21 mouse cellular contexts compared by ENCODE assay signal in genomic region chr3:88664095-88664494, GRCm38 (mm10). TPM values are rescaled to one million over a fixed set of nuclear protein-coding genes. Genes with fewer than 3 reads are reported as not detected.
DNase-seq lines count a peak whose midpoint lies in the region; ATAC-seq and TF ChIP-seq lines count a peak whose summit lies in the region.
"Had no signal": no experiment of that assay in that cellular context is flagged by ENCODE, and none has a peak within 500 bp of the region (broad histone marks: within the 10 kb centered on the region; RNA-seq: fewer than 3 reads in every experiment).

No protein-coding gene starts in this region.

- H3K27ac ChIP-seq in kidney, adult 2 months (ENCODE audit: insufficient read depth, low read depth, low read length): no peak overlapping the region
- no peak overlapping the region for H3K27ac ChIP-seq in liver, embryonic 12.5 days
- H3K27ac ChIP-seq: embryonic facial prominence, embryonic 13.5 days; forebrain, embryonic 10.5 days; hindbrain, embryonic 12.5 days; limb, embryonic 15.5 days; midbrain, embryonic 13.5 days; neural tube, embryonic 12.5 days had no signal

- no peaks in the 10 kb centered on the region for H3K27me3 ChIP-seq in kidney, adult 2 months (replicated peaks; ENCODE audit: control insufficient read depth, insufficient read depth, low read length)
- no peaks in the 10 kb centered on the region for H3K27me3 ChIP-seq in liver, embryonic 12.5 days (replicated peaks)
- H3K27me3 ChIP-seq: embryonic facial prominence, embryonic 13.5 days; hindbrain, embryonic 12.5 days; limb, embryonic 15.5 days; midbrain, embryonic 13.5 days; neural tube, embryonic 12.5 days had no signal

- H3K4me3 ChIP-seq in kidney, adult 2 months (ENCODE audit: insufficient read depth, low read depth, low read length): no peak overlapping the region
- H3K4me3 ChIP-seq in liver, embryonic 12.5 days: no peak overlapping the region
- H3K4me3 ChIP-seq: embryonic facial prominence, embryonic 13.5 days; forebrain, embryonic 10.5 days; hindbrain, embryonic 12.5 days; limb, embryonic 15.5 days; midbrain, embryonic 13.5 days; neural tube, embryonic 12.5 days had no signal

- TF ChIP-seq CTCF in kidney, adult 2 months (conservative IDR thresholded peaks at IDR 0.05; ENCODE audit: insufficient read depth, insufficient read length, low read depth, low read length): 0 out of 2 replicates have a peak, but pooled peaks have one; percentile 3

- H3K9me3 ChIP-seq in liver, embryonic 12.5 days (replicated peaks): no peaks in the 10 kb centered on the region; the same call in 1 of the 2 replicates
- H3K9me3 ChIP-seq: embryonic facial prominence, embryonic 13.5 days; forebrain, embryonic 10.5 days; hindbrain, embryonic 12.5 days; limb, embryonic 15.5 days; midbrain, embryonic 13.5 days; neural tube, embryonic 12.5 days had no signal

- DNase-seq in kidney, adult 2 months: no peak
- no peak for DNase-seq in kidney, adult 9 months
- DNase-seq in CD4-positive helper T cell, adult 2 months (ENCODE audit: low read depth, low spot score): peak; percentile 48
- no peak for DNase-seq in liver
- no peak for DNase-seq in retina, embryonic 14.5 days (ENCODE audit: low spot score)
- DNase-seq: adrenal gland, adult 8-10 months; cerebellum, postnatal 10 days; lung, embryonic 14.5 days had no signal

- peak; percentile 83 for ATAC-seq in common myeloid progenitor, adult 5-6 weeks (replicated peaks; ENCODE audit: low read depth, poor library complexity, severe bottlenecking)
- ATAC-seq in monocyte, adult 5-6 weeks (replicated peaks; ENCODE audit: insufficient number of reproducible peaks, low FRiP score, low TSS enrichment, poor library complexity, severe bottlenecking): peak; percentile 88
- ATAC-seq in liver, embryonic 12.5 days: no peak
- ATAC-seq: midbrain, embryonic 13.5 days had no signal

- H3K36me3 ChIP-seq in kidney, adult 2 months (ENCODE audit: control insufficient read depth, insufficient read depth, low read length): no peaks in the 10 kb centered on the region
- no peaks in the 10 kb centered on the region for H3K36me3 ChIP-seq in liver, embryonic 12.5 days
- H3K36me3 ChIP-seq: embryonic facial prominence, embryonic 13.5 days; forebrain, embryonic 10.5 days; hindbrain, embryonic 12.5 days; limb, embryonic 15.5 days; midbrain, embryonic 13.5 days; neural tube, embryonic 12.5 days had no signal

- H3K4me1 ChIP-seq in kidney, adult 2 months (ENCODE audit: control insufficient read depth, insufficient read depth, low read length): no peaks in the 10 kb centered on the region
- peaks cover 7% of the 10 kb centered on the region; the same call in 1 of the 2 replicates for H3K4me1 ChIP-seq in liver, embryonic 12.5 days
- H3K4me1 ChIP-seq: embryonic facial prominence, embryonic 13.5 days; forebrain, embryonic 10.5 days; hindbrain, embryonic 12.5 days; limb, embryonic 15.5 days; midbrain, embryonic 13.5 days; neural tube, embryonic 12.5 days had no signal

- H3K9ac ChIP-seq in liver, embryonic 12.5 days: no peak overlapping the region
- H3K9ac ChIP-seq: embryonic facial prominence, embryonic 13.5 days; hindbrain, embryonic 12.5 days; limb, embryonic 15.5 days; lung, embryonic 14.5 days; midbrain, embryonic 13.5 days; neural tube, embryonic 12.5 days had no signal

- 58% methylated on average over 4 of the region's 4 CpGs for WGBS in kidney, adult 2 months
- WGBS in liver, embryonic 12.5 days (ENCODE audit: insufficient replicate concordance): 44% methylated on average over 4 of the region's 4 CpGs

- TF ChIP-seq POLR2A in kidney, adult 2 months (IDR thresholded peaks at IDR 0.05; ENCODE audit: low read depth, low read length): no peak

- H3K4me2 ChIP-seq in liver, embryonic 12.5 days: no peak overlapping the region
- H3K4me2 ChIP-seq: embryonic facial prominence, embryonic 13.5 days; hindbrain, embryonic 12.5 days; limb, embryonic 15.5 days; lung, embryonic 14.5 days; midbrain, embryonic 13.5 days; neural tube, embryonic 12.5 days had no signal

RNA-seq across cellular contexts. Expression of gene Rxfp4, which starts 11.2 kb away (rescaled TPM):
- polyA plus RNA-seq in kidney, adult 2 months (2012; rRNA removed): 0.06 TPM in 1 of 2 replicates, not detected in the other
- not detected in 2 replicates for total RNA-seq in common myeloid progenitor, adult 5-6 weeks (2017)
- total RNA-seq in monocyte, adult 5-6 weeks (2017): not detected in 3 replicates
- not detected in 2 replicates for polyA plus RNA-seq in liver, embryonic 12.5 days (2016; fragmentation: Nextera tagmentation; extraction: Ambion mirVana)
- total RNA-seq: adrenal gland, adult 8-10 months; gastrocnemius, adult 8-10 months had no signal
- polyA plus RNA-seq: embryonic facial prominence, embryonic 13.5 days; forebrain, embryonic 10.5 days; heart, embryonic 14.5 days; hindbrain, embryonic 12.5 days; kidney, embryonic 14.5 days; lung, embryonic 14.5 days; midbrain, embryonic 13.5 days; neural tube, embryonic 12.5 days; spleen, adult 2 months had no signal

RNA-seq across cellular contexts. Expression of gene Khdc4, which starts 21.5 kb away (rescaled TPM):
- polyA plus RNA-seq in kidney, adult 2 months (2012; rRNA removed): 41.2 and 45.6 TPM in 2 replicates
- total RNA-seq in common myeloid progenitor, adult 5-6 weeks (2017): 52.6 and 71.2 TPM in 2 replicates
- total RNA-seq in monocyte, adult 5-6 weeks (2017): 82.8 to 120 TPM (median 89.3 TPM) in 3 replicates
- 44.1 and 46.4 TPM in 2 replicates for polyA plus RNA-seq in liver, embryonic 12.5 days (2016; fragmentation: Nextera tagmentation; extraction: Ambion mirVana)

RNA-seq across cellular contexts. Expression of gene Rit1, which starts 52.5 kb away (rescaled TPM):
- 37.2 and 48.1 TPM in 2 replicates for polyA plus RNA-seq in kidney, adult 2 months (2012; rRNA removed)
- 15.3 TPM in 2 replicates for total RNA-seq in common myeloid progenitor, adult 5-6 weeks (2017)
- total RNA-seq in monocyte, adult 5-6 weeks (2017): 49.6 to 61.6 TPM (median 59.0 TPM) in 3 replicates
- 36.0 and 36.4 TPM in 2 replicates for polyA plus RNA-seq in liver, embryonic 12.5 days (2016; fragmentation: Nextera tagmentation; extraction: Ambion mirVana)

RNA-seq across cellular contexts. Expression of gene Arhgef2, which starts 58.3 kb away (rescaled TPM):
- 74.5 and 80.7 TPM in 2 replicates for polyA plus RNA-seq in kidney, adult 2 months (2012; rRNA removed)
- 92.2 and 93.1 TPM in 2 replicates for total RNA-seq in common myeloid progenitor, adult 5-6 weeks (2017)
- 88.9 to 183 TPM (median 90.0 TPM) in 3 replicates for total RNA-seq in monocyte, adult 5-6 weeks (2017)
- polyA plus RNA-seq in liver, embryonic 12.5 days (2016; fragmentation: Nextera tagmentation; extraction: Ambion mirVana): 30.5 and 33.0 TPM in 2 replicates
